Mouse (Mus musculus) heart, embryonic 13.5 days (tissue): ENCODE measurements at regions not wholly inside any gene's neighbourhood (a gene's known extent, or its start where the extent isn't known, plus 50 kb on each side); places are given as distances from the start of the nearest gene placed in this dataset.

Source experiments
- ATAC-seq: fragments of 200-750 bp; cut with Nextera tagmentation; 2 replicates; pipeline ENCODE4 v1.8.0; 2017; ENCODE audit warnings: moderate TSS enrichment; ENCODE audit not compliant: insufficient number of reproducible peaks, low FRiP score, low TSS enrichment; ENCODE audit errors: extremely low read depth
- H3K27ac ChIP-seq: fragments of 300-500 bp; sonication (generic); replicated peaks from 2 replicates; pipeline ENCODE4 v1.5.1; 2015; ENCODE audit warnings: moderate library complexity, mild to moderate bottlenecking, inconsistent platforms
- H3K27me3 ChIP-seq: fragments of 300-500 bp; sonication (generic); replicated peaks from 2 replicates; pipeline ENCODE4 v1.6.1; 2015; ENCODE audit warnings: mild to moderate bottlenecking, inconsistent platforms
- H3K36me3 ChIP-seq: fragments of 300-500 bp; sonication (generic); 2 replicates; pipeline ENCODE4 v1.6.1; 2015; ENCODE audit warnings: mild to moderate bottlenecking, inconsistent platforms
- H3K4me1 ChIP-seq: fragments of 300-500 bp; sonication (generic); 2 replicates; pipeline ENCODE4 v1.6.1; 2015; ENCODE audit warnings: inconsistent platforms
- H3K4me2 ChIP-seq: fragments of 300-500 bp; sonication (generic); 2 replicates; pipeline ENCODE4 v1.6.1; 2015; ENCODE audit warnings: inconsistent platforms, mild to moderate bottlenecking, moderate library complexity
- H3K4me3 ChIP-seq: fragments of 300-500 bp; sonication (generic); 2 replicates; pipeline ENCODE4 v1.5.1; 2015; ENCODE audit warnings: moderate library complexity, mild to moderate bottlenecking, inconsistent platforms
- H3K9ac ChIP-seq: fragments of 300-500 bp; sonication (generic); 2 replicates; pipeline ENCODE4 v1.6.1; 2015; ENCODE audit warnings: inconsistent platforms, mild to moderate bottlenecking, moderate library complexity
- H3K9me3 ChIP-seq: fragments of 300-500 bp; sonication (generic); 2 replicates; pipeline ENCODE4 v1.6.1; 2016; ENCODE audit warnings: inconsistent platforms
- WGBS: fragments of 180-500 bp; shearing (Covaris S2); methylation state at CpG from one replicate; pipeline ENCODE4 v1.1.7; 2015; ENCODE audit warnings: mixed read lengths; 5-methylcytosine and 5-hydroxymethylcytosine counted together

DNA sequence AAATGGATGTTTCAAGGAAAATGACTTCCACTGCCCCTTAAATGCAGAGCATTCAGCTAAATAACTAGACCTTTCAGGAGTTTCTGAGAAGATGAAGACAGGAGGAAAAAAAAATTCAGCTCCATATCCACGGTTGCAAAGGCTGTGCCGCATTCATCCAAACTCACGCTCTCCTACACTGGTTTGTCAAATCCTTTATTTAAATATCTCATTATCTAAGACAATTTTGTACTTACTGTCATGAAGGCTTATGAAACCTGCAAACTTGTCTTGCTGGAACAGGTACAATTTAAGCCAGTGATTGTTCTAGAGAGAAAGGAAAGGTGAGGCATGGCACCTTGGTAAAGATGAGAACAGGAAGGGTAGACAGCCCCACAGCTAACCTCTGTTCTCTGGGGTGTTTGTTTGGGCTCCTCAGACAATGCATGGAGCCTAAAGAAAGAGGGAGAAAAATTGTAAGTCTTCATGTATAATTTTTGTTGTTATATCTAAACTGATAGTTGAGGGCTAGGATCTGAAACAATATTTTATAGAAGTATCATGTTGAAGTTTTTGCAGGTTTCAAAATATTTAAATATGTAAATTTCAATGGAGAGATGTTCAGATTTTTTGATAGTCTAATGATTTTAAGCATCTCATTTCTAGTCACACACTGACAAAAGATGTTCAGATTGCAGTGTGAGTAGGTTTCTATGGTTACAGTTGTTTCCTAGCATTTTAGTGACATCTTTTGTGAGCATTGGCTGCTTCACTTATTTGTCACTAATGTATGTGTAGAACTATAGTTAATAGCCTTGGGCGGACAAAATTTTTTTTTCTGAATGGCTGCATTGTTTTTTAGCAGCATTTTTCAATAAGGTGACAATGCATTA lies 321.2 kb upstream of the Prkd1 start:
- WGBS = 78% methylated on average over 4 of the region's 4 CpGs
- Histone ChIP-seq H3K9ac (no peak overlapping the region), H3K4me3 (no peak overlapping the region), H3K27ac (no peak overlapping the region), H3K27me3 (no peaks in the 10 kb centered on the region), H3K4me2 (no peak overlapping the region), H3K4me1 (no peaks in the 10 kb centered on the region), H3K36me3 (no peaks in the 10 kb centered on the region), H3K9me3 (peaks cover 6% of the 10 kb centered on the region; the same call in 1 of the 2 replicates)
- ATAC-seq = no peak

DNA sequence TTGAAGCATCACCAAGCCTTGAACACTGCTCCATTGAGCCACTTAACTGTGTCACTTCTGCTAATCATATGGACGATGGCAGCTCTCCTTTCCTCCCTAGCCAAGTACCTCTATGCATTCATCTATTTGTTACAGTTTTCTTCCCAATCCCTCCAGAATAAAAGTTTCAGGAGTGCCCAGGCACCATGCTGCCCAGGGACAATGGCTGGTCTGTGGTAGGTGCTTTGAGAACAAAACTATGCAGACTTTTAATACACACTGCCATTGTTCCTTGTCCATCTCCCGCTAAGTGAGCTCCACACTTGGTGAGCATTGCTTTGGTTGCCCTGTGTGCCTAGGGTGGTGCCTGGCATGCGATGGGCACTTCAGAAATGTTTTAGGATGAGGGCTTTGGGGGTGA lies 320.5 kb upstream of the Prkd1 start:
- H3K4me2 ChIP-seq = no peak overlapping the region
- 64% methylated on average over 3 of the region's 3 CpGs for WGBS
- H3K9me3 ChIP-seq = peaks cover 6% of the 10 kb centered on the region; the same call in 1 of the 2 replicates
- ATAC-seq = no peak
- H3K4me3 ChIP-seq = no peak overlapping the region
- no peak overlapping the region for H3K9ac ChIP-seq
- H3K27ac ChIP-seq = no peak overlapping the region
- H3K36me3 ChIP-seq = no peaks in the 10 kb centered on the region
- H3K4me1 ChIP-seq = no peaks in the 10 kb centered on the region
- H3K27me3 ChIP-seq = no peaks in the 10 kb centered on the region

DNA sequence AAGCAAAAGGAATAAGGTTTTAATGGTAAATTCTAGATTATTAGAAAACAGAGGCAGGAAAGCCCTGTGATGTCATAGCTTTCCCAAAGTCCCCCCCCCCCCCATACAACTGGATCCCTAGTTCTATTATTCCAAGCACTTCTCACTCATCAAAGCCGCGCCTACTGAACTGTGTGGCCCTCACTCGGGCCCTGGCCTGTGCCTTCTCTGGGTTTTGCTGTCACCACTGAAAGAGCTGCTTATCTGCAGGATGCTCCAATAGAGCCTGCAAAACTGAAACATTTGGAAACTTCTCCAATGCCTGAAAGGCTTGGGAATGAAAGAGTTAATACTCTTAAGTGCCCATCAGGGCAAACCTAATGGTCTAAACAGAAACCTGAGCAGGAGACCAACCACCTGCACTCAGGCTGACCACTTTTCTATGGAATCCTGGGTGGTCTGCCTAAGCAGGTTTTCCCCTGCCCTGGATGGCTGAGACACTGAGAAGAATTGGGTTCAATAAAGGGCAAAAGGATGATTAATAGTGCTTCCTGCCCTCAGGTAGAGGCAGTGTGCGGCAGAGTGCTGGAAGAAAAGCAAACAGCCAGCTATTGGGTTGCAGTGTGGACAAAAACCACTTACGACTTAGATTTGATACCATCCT lies 318.4 kb upstream of the Prkd1 start:
- H3K4me2 ChIP-seq = no peak overlapping the region
- H3K36me3 ChIP-seq = no peaks in the 10 kb centered on the region
- WGBS = 44% methylated on average over 5 of the region's 5 CpGs
- H3K4me1 ChIP-seq = no peaks in the 10 kb centered on the region
- H3K4me3 ChIP-seq = no peak overlapping the region
- H3K27ac ChIP-seq = no peak overlapping the region
- H3K9ac ChIP-seq = no peak overlapping the region
- no peaks in the 10 kb centered on the region for H3K27me3 ChIP-seq
- ATAC-seq = no peak
- no peaks in the 10 kb centered on the region for H3K9me3 ChIP-seq

DNA sequence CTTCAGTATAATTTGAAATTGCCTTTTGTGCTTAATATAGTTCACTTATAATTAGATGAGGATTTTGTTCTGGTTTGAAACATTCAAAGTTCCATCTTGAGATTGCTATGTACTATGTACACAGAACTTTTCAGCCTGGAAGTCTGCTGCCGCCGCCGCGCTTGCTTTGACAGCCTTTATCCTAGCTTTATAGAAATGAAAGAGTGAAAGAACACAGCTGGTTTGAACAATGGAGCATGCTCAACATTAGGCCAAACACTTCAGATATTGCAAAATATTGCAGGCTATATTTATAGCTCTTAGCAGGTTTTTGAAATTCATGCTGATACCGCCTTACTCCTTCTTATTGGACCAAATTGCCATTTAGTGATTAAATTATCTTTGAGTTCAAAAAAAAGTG lies 305.1 kb upstream of the Prkd1 start:
- no peaks in the 10 kb centered on the region for H3K4me1 ChIP-seq
- no peak overlapping the region for H3K4me3 ChIP-seq
- no peak overlapping the region for H3K4me2 ChIP-seq
- H3K36me3 ChIP-seq = no peaks in the 10 kb centered on the region
- no peaks in the 10 kb centered on the region for H3K9me3 ChIP-seq
- ATAC-seq = no peak
- H3K27ac ChIP-seq = no peak overlapping the region
- H3K9ac ChIP-seq = no peak overlapping the region
- WGBS = 85% methylated on average over 5 of the region's 5 CpGs
- no peaks in the 10 kb centered on the region for H3K27me3 ChIP-seq

DNA sequence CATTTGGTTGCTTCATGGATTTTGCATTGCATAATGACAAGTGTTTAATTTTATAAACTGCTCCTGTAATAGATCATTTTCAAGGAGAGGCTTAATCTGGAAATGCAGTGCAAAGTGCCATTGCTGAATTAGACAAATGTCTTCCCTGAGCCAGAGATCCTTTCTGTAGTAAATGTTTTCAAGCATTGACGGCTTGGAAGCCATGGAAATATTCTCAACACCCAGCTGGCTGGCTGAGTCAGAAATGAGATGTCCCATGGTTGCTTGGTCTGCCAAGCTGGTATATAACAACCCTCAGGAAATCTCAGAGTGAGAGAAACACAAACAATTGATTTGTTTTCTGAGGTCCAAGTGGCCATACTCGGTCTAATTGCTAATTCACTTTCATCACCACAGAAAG lies 298.1 kb upstream of the Prkd1 start:
- peaks cover 4% of the 10 kb centered on the region; the same call in 1 of the 2 replicates for H3K9me3 ChIP-seq
- 61% methylated on average over 2 of the region's 2 CpGs for WGBS
- no peak for ATAC-seq
- no peaks in the 10 kb centered on the region for H3K36me3 ChIP-seq
- H3K4me2 ChIP-seq = no peak overlapping the region
- H3K27me3 ChIP-seq = peaks cover 10% of the 10 kb centered on the region; the same call in 1 of the 2 replicates
- H3K4me3 ChIP-seq = no peak overlapping the region
- no peak overlapping the region for H3K9ac ChIP-seq
- no peak overlapping the region for H3K27ac ChIP-seq
- no peaks in the 10 kb centered on the region for H3K4me1 ChIP-seq

DNA sequence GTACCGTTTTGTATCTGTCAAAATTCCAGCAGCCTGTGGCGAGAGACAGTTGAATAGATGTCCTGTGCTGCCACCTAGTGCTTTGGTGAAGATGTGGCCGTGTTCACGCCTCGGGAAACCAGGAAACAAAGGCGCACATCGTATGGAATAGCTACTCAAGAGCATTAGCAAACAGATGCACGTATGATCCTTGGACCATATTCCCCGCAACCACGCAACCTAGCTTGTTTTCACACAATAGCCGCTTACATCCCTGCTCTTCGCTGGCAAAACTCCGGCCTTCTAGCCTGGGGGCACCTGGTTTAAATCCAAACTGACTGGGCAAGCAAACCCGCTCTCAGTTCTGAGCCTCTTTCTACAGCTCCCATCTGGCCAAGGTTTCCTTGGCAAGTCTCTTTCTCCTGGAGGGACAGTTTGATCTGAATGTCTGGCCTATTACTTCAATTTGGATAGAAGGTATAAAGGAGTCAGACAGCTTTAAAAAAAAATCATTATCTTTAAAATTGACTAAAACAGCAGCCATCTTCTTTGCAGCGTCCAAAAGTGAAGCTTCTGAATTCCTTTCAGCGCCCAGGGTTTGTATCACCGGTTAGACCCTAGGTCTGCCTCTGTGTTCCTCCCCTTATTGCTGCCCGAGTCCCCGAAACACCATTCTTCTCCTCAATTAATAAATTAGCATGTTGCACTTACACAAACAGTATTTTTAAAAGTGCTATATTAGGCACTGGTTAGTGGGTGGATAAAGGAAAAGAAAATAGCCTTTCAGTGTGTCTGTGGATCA lies 295.0 kb upstream of the Prkd1 start:
- ATAC-seq = no peak
- Histone ChIP-seq H3K4me1 (no peaks in the 10 kb centered on the region), H3K27me3 (peaks cover 13% of the 10 kb centered on the region; the same call in 1 of the 2 replicates), H3K36me3 (no peaks in the 10 kb centered on the region), H3K4me2 (peak overlapping the region; percentile 73), H3K9me3 (peaks cover 4% of the 10 kb centered on the region; the same call in 1 of the 2 replicates), H3K4me3 (peak overlapping the region; percentile 46), H3K27ac (no peak overlapping the region), H3K9ac (peak overlapping the region; percentile 76)
- WGBS = 21% methylated on average over 19 of the region's 19 CpGs

DNA sequence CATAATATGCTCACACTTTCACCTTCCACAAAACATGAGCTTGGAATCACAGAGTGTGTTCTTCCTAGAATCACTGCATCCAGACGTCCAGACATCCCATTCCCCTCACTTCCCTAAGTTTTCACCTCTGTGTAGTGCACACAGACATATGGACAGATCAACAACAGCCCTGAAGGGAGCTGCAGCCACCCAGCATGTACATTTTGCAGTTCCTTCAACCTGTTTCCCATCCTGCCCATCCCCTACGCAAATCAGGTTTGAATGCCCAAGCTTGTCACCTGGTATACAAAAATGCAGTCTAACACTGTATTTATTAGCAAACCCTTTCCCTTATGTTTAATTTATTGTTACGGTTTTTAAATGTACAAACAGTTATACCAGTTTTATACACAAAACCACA lies 294.4 kb upstream of the Prkd1 start:
- 42% methylated on average over 3 of the region's 3 CpGs for WGBS
- H3K36me3 ChIP-seq = no peaks in the 10 kb centered on the region
- H3K9ac ChIP-seq = no peak overlapping the region
- no peak overlapping the region; the same call in 1 of the 2 replicates for H3K4me2 ChIP-seq
- no peak overlapping the region for H3K4me3 ChIP-seq
- H3K27ac ChIP-seq = no peak overlapping the region
- no peaks in the 10 kb centered on the region for H3K4me1 ChIP-seq
- ATAC-seq = no peak
- peaks cover 13% of the 10 kb centered on the region; the same call in 1 of the 2 replicates for H3K27me3 ChIP-seq
- peaks cover 4% of the 10 kb centered on the region; the same call in 1 of the 2 replicates for H3K9me3 ChIP-seq

DNA sequence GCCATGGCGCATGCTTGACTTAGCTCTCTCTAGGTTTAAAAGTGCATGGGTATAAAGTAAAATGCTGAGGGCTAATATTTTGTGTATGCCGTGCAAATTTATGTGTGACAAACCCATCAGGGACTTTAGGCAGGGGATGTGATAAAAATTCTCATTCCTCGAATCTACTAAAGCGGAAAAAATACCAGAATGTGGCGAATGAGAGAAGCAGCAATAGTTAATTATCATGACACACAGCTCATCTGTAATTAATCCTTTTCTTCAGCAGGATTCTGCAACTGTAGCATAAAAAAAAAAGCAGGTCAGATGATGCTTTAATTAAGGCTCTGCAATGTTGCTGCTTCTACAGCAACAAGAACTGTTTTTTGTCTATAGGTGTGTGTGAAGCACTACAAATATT lies 286.6 kb upstream of the Prkd1 start:
- no peaks in the 10 kb centered on the region for H3K27me3 ChIP-seq
- no peaks in the 10 kb centered on the region for H3K9me3 ChIP-seq
- H3K4me1 ChIP-seq = no peaks in the 10 kb centered on the region
- no peaks in the 10 kb centered on the region for H3K36me3 ChIP-seq
- H3K4me2 ChIP-seq = no peak overlapping the region
- no peak overlapping the region for H3K4me3 ChIP-seq
- whole genome bisulfite sequencing = 80% methylated on average over 5 of the region's 5 CpGs
- H3K9ac ChIP-seq = no peak overlapping the region
- ATAC-seq = no peak
- no peak overlapping the region for H3K27ac ChIP-seq

DNA sequence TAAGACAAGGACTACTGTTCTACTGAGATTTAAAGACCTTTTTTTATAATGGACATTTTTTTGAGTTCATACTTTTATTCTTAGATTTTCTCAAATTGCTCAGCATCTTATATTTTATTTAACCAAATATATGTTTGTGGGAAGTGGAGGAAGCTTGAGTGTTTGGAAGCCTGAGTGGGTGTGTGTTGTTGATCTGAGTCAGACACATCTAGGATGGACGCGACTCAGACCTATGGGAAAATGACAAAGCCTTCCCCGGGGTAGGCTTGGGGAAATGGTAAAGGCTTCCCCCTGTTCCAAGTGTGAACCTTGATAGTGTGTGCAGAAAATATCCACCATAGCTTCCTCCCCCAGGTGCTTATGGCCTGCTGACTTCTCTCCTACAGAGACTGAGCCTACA lies 283.6 kb upstream of the Prkd1 start:
- H3K4me2 ChIP-seq = no peak overlapping the region

DNA sequence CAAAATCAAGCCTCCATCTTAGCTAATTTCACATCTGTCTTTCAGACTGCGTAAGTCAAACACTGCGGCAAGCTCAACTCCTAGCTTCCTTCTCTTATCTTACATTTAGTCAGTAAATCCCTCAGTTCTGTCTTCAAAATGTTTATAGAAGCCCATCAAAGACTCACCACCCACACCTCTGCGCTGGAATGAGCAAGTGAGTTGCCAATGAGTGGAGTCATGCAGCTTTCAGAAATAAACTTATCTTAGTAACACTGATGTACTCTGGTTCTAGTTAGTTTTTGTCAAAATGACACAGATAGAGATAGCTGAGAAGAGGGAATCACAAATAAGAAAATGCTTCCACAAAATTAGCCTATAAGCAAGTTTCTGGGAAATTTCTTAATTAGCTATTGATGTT lies 280.7 kb upstream of the Prkd1 start:
- WGBS = 57% methylated on average over 3 of the region's 3 CpGs
- no peak for ATAC-seq
- H3K9me3 ChIP-seq = no peaks in the 10 kb centered on the region
- H3K4me1 ChIP-seq = no peaks in the 10 kb centered on the region
- H3K4me3 ChIP-seq = no peak overlapping the region
- no peaks in the 10 kb centered on the region for H3K36me3 ChIP-seq
- no peaks in the 10 kb centered on the region for H3K27me3 ChIP-seq
- no peak overlapping the region for H3K27ac ChIP-seq
- no peak overlapping the region for H3K9ac ChIP-seq
- no peak overlapping the region for H3K4me2 ChIP-seq

More for the DNA sequence above, 283.6 kb upstream of the Prkd1 start:
- ATAC-seq = no peak
- H3K27me3 ChIP-seq = no peaks in the 10 kb centered on the region
- H3K36me3 ChIP-seq = no peaks in the 10 kb centered on the region
- no peak overlapping the region for H3K27ac ChIP-seq
- H3K9ac ChIP-seq = no peak overlapping the region
- no peaks in the 10 kb centered on the region for H3K9me3 ChIP-seq
- H3K4me3 ChIP-seq = no peak overlapping the region
- no peaks in the 10 kb centered on the region for H3K4me1 ChIP-seq
- 76% methylated on average over 3 of the region's 3 CpGs for WGBS

DNA sequence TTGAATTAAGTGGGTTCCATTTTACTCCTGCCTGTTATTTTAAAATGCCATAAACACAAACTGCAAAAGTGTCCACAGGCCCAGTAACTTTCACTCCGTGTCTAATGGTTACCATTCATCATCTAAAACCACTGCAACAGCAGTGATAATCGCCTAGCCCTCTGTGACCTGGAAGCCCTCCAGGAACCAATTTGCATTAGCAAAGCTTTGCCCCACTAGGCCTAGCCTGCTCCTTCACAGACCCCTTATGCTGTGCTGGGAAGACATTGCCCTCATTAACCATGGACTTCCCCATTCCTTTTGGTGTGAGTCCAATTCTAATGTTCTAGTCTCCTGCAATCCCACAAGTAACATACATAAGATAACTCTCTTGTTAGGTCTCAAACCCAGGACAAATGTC lies 277.3 kb upstream of the Prkd1 start:
- 32% methylated on average over 2 of the region's 2 CpGs for WGBS

More for the DNA sequence above, 277.3 kb upstream of the Prkd1 start:
- no peak for ATAC-seq
- Histone ChIP-seq H3K36me3 (no peaks in the 10 kb centered on the region), H3K4me1 (no peaks in the 10 kb centered on the region), H3K27ac (no peak overlapping the region), H3K9ac (no peak overlapping the region), H3K4me3 (no peak overlapping the region), H3K27me3 (no peaks in the 10 kb centered on the region), H3K4me2 (no peak overlapping the region), H3K9me3 (no peaks in the 10 kb centered on the region)
